Mouse (Mus musculus): ENCODE results near the gene Vill.

The Vill gene

GRCm38 (mm10) chr9:119034676-119035665 is 17.6 kb upstream of the Vill start:
- no peak for DNase-seq (ENCODE audit: low spot score)

GRCm38 (mm10) chr9:119035836-119036235 is 16.7 kb upstream of the Vill start:
- DNase-seq (ENCODE audit: low spot score): peak; percentile 66

GRCm38 (mm10) chr9:119037076-119037730 is 15.4 kb upstream of the Vill start:
- no peak for DNase-seq (ENCODE audit: low spot score)

- DNase-seq (ENCODE audit: low spot score): no peak
Measured at GRCm38 (mm10) chr9:119038574-119038973, 14.0 kb upstream of the Vill start.

- DNase-seq (ENCODE audit: low spot score): no peak
Measured at GRCm38 (mm10) chr9:119040101-119040775, 12.3 kb upstream of the Vill start.

- no peak for DNase-seq (ENCODE audit: low spot score)
Measured at GRCm38 (mm10) chr9:119048182-119048903, 4.2 kb upstream of the Vill start.

GRCm38 (mm10) chr9:119051158-119051557 is 1.4 kb upstream of the Vill start:
- DNase-seq (ENCODE audit: low spot score): no peak

GRCm38 (mm10) chr9:119053964-119054576 is 1.5 kb downstream of the Vill start:
- no peak for DNase-seq (ENCODE audit: low spot score)

GRCm38 (mm10) chr9:119055336-119055735 is 2.8 kb downstream of the Vill start:
- DNase-seq (ENCODE audit: low spot score): no peak

GRCm38 (mm10) chr9:119058245-119058644 is 5.7 kb downstream of the Vill start:
- no peak for DNase-seq (ENCODE audit: low spot score)

- DNase-seq (ENCODE audit: low spot score): no peak
Measured at GRCm38 (mm10) chr9:119060701-119061100, 8.1 kb downstream of the Vill start.

- no peak for DNase-seq (ENCODE audit: low spot score)
Measured at GRCm38 (mm10) chr9:119063036-119063644, 10.6 kb downstream of the Vill start.

- no peak for DNase-seq (ENCODE audit: low spot score)
Measured at GRCm38 (mm10) chr9:119064296-119064695, 11.7 kb downstream of the Vill start.

GRCm38 (mm10) chr9:119067601-119068000 is 15.0 kb downstream of the Vill start:
- peak; percentile 77 for DNase-seq (ENCODE audit: low spot score)

GRCm38 (mm10) chr9:119068266-119068665 is 15.7 kb downstream of the Vill start:
- DNase-seq (ENCODE audit: low spot score): no peak

- no peak for DNase-seq (ENCODE audit: low spot score)
Measured at GRCm38 (mm10) chr9:119070173-119070825, 17.7 kb downstream of the Vill start.

- no peak for DNase-seq (ENCODE audit: low spot score)
Measured at GRCm38 (mm10) chr9:119071786-119072185, 19.2 kb downstream of the Vill start.

- peak; percentile 65 for DNase-seq (ENCODE audit: low spot score)
Measured at GRCm38 (mm10) chr9:119073184-119073895, 20.8 kb downstream of the Vill start.

GRCm38 (mm10) chr9:119075685-119076084 is 23.1 kb downstream of the Vill start:
- no peak for DNase-seq (ENCODE audit: low spot score)

Measured in ovary, postnatal 36 days (tissue).